Mouse (Mus musculus) gonadal fat pad, adult 2 months (tissue): ENCODE measurements around the gene Gm9964. TPM values are rescaled to one million over a fixed set of nuclear protein-coding genes. Genes with fewer than 3 reads are reported as not detected.
"Not testable (repeated sequence)": the region's sequence is repeated elsewhere in the genome, so short reads cannot be mapped to it uniquely, and the experiment has no call there.

Experiments used
- DNase-seq: peaks from one replicate; pipeline ENCODE4 v3.0.0-alpha.2; 2012; ENCODE audit warnings: low read depth
- polyA plus RNA-seq: library from polyadenylated mRNA; depleted of rRNA; stranded (reverse); fragments of >200 nt; gene quantifications from 2 replicates; pipeline ENCODE4 v1.2.3, GENCODE M21; 2012; rRNA removed

The Gm9964 gene
- polyA plus RNA-seq = not detected in 2 replicates

DNA sequence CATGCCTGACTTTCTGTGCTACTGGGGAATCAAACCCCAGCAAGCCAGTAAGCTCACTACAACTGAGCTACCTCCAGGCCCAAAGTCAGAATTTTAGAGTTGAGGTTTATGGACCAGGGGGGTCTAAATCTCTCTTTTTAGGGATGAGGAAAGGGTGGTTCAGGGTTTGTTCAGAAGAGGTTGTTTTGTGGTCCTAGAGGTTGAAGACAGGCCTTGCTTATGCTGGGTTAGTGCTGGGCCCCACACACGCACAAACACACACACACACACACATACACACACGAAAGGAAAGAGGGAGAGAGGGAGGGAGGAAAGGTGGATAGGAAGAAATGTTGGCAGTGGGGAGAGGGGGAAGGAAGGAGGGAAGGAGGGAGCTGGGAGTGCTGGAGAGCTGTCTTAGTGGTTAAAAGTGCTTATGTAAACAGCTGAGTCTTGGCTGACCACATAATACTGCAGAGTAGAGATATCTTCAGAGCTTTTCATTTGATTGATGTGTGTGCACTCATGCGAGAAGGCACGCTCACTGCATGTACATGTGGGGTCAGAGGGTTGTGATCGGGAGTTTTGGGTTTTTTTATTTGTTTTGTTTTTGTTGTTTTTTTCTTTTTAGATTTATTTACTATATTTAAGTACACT, at the start of gene Gm9964:
TSS of gene Gm9964 (minus strand) at position 51 of the 636 bp plus-strand sequence.
- no peak for DNase-seq

GRCm38 (mm10) chr11:79339808-79340781, 43.4 kb upstream of the Gm9964 start:
- no peak for DNase-seq

GRCm38 (mm10) chr11:79339234-79339807, 42.6 kb upstream of the Gm9964 start, which contains the start of gene Nf1:
TSS of gene Nf1 (plus strand) at chr11:79339693.
- DNase-seq = no peak

- DNase-seq = no peak
These were observed 41.9 kb upstream of the Gm9964 start for GRCm38 (mm10) chr11:79338621-79339020.

DNA sequence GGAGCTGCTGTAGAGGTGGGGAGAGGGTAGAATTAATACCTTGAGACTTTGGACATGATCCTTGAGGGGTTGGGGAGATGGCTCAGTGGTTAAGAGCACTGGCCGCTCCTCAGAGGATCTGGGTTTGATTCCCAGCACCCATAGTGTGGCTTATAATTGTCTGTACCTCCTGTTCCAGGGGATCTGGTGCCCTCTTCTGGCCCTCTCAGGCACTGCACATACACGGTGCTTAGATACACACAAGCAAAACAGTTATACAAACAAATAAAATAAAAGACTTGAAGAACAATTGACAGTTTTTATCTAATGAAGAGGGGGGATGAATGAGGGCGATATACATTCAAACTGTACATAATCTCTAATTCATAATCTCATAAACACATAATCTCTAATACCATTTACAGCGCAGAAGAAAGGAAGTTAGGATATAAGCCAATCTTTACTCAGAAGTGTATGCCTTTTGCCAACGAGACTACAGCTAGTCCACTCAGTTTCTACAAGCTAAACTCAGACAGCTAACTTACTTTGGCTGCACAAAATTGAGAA, 40.1 kb upstream of the Gm9964 start:
- DNase-seq = no peak

DNA sequence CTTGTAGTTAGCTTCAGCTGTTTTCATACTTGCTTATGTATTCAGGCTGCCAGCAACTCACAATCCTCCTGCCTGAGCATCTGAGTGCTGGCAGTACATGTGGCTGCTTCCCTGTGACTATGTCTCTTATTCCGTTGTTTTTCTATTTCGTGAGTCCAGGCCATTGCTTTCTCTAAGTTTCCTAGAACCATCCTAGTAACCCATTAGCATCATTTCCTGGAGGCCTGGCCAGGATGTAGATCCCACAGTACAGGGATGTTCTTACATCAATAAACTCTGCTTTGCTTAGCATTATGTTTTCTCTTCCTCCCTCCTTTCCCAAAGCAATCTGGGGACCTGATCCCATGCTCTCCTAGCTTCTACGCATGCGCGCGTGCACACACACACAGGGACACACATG, 38.4 kb upstream of the Gm9964 start:
- DNase-seq = no peak

- DNase-seq = no peak
These were observed 32.9 kb upstream of the Gm9964 start for GRCm38 (mm10) chr11:79329585-79329984.

- no peak for DNase-seq
These were observed 31.4 kb upstream of the Gm9964 start for GRCm38 (mm10) chr11:79328060-79328459.

DNA sequence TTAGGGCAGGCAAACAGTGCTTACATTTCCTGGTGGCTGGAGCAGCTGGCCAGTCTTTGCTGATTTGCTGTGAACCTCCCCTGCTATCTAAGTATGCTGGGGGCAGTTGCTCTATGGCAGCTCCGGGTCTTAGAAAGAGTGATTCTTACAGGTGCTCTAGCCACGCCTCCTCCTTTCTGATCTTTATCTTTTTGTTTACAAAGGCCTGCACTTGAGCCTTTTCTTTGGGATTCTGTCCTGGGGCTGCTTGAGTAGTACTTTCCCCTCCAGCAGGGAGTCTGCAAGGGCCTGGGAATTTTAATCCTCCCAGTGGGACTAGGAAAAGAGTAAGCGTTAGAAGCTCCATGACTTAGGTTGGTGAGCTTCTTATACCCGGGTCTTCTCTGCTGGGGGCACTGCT, 30.4 kb upstream of the Gm9964 start:
- DNase-seq = no peak

DNA sequence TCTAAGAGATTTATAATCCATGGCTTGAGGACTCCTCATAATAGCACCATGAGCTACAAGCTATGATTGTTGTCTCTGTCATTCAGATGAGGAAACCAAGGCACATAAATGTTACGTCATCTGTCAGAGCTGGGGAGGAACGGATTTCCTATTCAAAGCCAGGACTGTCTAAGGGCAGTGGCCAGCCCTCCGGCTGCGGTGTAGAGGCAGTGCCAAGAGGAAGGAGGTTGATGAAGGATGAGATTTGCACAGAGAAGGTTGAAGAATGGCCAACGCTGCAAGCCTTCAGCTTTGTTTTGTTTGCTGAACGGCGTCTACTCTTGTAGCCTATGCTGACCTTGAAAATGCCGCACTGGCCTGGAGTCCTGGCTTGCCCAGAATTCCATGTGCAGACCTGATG, 29.0 kb upstream of the Gm9964 start:
- no peak for DNase-seq

- DNase-seq = no peak
These were observed 27.4 kb upstream of the Gm9964 start for GRCm38 (mm10) chr11:79323985-79324685.

DNA sequence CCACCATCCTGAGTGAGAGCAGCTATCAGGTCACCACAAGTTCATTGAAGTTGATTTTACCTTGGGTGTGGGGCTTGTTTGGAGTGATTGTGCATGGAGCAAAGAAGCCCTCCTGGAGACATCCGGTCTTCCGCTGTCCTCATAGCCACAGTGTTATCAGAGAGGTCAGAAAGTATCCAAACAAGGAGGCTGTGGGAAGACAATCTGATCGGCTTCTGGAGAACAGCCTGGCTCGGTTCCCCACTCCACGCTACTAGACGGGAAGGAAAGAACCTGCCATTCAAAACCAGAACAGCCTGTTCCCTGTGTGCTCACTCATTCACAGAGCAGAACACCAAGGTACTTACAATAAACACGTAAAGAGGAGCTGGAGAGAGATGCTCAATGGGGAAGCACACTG, 23.1 kb upstream of the Gm9964 start:
- DNase-seq = no peak

DNA sequence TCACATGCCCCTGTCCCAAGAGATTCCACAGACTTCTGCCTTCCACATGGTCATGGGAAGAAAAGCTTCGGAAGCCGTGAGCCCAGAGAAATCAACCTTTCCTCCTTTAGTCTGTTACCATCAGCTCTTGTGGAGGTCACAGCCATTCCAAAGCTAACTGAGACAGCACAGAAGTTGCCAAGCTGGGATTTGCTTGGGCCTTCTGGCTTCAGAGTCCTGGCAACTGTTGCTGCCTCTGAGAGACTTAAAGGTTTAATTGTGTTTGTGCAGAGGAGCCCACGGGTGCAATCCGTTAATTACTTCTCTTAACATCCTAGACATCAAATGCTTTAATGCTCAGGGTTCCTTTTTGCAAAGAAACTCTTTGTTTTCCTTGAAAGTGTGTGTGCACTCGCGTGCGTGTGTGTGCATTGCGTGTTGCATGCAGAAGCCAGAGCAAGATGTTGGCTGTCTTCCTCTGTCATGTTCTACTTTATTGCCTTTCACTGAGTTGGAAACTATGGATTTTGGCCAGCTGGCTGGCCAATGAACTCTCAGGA, 20.2 kb upstream of the Gm9964 start:
- DNase-seq = no peak

- DNase-seq = no peak
These were observed 13.8 kb upstream of the Gm9964 start for GRCm38 (mm10) chr11:79310467-79310866.

DNA sequence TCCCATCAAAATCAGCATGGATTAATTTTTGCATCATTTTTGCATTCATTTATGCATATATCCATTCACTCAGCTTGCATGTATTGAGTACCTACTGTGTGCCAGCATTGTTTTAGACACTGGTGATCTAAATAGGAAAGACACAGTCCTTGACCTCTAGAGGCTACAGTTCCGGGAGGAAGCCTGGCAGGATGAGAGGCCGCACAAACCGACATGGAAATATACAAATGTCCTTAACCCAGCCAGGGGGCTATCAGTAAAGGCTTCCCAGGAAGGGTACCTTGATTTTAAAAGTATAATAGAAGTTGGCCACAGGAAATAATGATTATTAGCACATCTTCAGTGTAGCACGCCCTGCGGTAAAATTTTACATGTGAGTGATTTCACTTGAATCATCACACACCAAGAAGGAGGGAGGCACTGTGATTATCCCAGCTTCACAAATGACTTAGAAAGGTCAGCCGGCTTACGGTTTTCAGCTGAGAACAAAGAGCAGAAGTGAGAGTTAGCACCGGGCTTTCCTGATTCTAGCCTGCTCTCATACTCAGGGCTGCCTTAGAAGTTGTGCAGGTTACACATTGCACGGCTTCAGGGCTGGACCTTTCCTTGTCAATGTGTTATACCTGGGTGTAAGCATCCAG, 11.0 kb upstream of the Gm9964 start:
- DNase-seq = no peak

GRCm38 (mm10) chr11:79306996-79307395, 10.3 kb upstream of the Gm9964 start:
- no peak for DNase-seq

GRCm38 (mm10) chr11:79306510-79306909, 9.8 kb upstream of the Gm9964 start:
- DNase-seq = no peak

GRCm38 (mm10) chr11:79305697-79306340, 9.1 kb upstream of the Gm9964 start:
- no peak for DNase-seq

- not testable (repeated sequence) for DNase-seq
These were observed 7.5 kb upstream of the Gm9964 start for GRCm38 (mm10) chr11:79304245-79304644.

DNA sequence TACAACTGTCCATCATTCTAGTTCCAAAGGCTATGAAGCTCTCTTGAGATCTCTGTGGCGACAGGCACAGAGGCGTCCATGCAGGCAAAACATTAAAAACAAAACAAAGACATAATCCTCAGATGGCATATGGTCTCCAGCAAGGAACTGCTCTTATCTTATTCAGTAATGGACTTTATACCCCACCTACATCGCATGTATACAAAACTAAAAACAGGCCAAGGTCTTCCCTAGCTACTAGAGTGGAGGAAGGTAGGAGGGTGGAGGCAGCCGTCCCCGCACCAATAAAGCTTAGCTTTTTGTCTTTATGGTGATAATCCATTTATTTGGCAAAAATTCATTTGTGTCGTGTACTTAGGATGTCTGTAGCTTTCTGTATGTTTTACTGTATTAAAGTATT, 6.4 kb upstream of the Gm9964 start:
- DNase-seq = no peak
